Mouse (Mus musculus) bone marrow, adult 2 months (tissue): ENCODE data around the gene Kifc5b.

Experiments used
- CTCF ChIP-seq: fragments of 200-500 bp; IDR thresholded peaks from 2 replicates; pipeline ENCODE4 v1.5.1; 2011; ENCODE audit warnings: low read length, control low read depth; ENCODE audit not compliant: control insufficient read depth, insufficient read depth
- POLR2A ChIP-seq: fragments of 200-500 bp; IDR thresholded peaks from 2 replicates; pipeline ENCODE4 v1.6.1; 2011; ENCODE audit warnings: low read depth, mild to moderate bottlenecking, control low read depth, low read length, borderline replicate concordance; ENCODE audit not compliant: control insufficient read depth

GRCm38 (mm10) chr17:26951952-26952877, 35.3 kb downstream of the Kifc5b start:
- no peak for TF ChIP-seq POLR2A
- no peak for TF ChIP-seq CTCF
